Mouse (Mus musculus) hindbrain, embryonic 14.5 days (tissue): Measurements from ENCODE around the gene Ccdc102a. TPM values are rescaled to one million over a fixed set of nuclear protein-coding genes. Genes with fewer than 3 reads are reported as not detected.

Experiments used
- ATAC-seq: fragments of 200-750 bp; cut with Nextera tagmentation; 2 replicates; pipeline ENCODE4 v1.8.0; 2017; ENCODE audit warnings: moderate number of reproducible peaks, mild to moderate bottlenecking, moderate TSS enrichment, moderate library complexity; ENCODE audit not compliant: low FRiP score
- DNase-seq: peaks from one replicate; pipeline ENCODE4 v3.0.0-alpha.2; 2015; ENCODE audit warnings: low spot score
- H3K27ac ChIP-seq: fragments of 300-500 bp; sonication (generic); 2 replicates; pipeline ENCODE4 v1.5.1; 2014; ENCODE audit warnings: mild to moderate bottlenecking, moderate library complexity
- H3K27me3 ChIP-seq: fragments of 300-500 bp; sonication (generic); 2 replicates; pipeline ENCODE4 v1.6.1; 2014; ENCODE audit warnings: mild to moderate bottlenecking, low read length, mixed read lengths; ENCODE audit not compliant: control insufficient read depth, insufficient read depth
- H3K36me3 ChIP-seq: fragments of 300-500 bp; sonication (generic); replicated peaks from 2 replicates; pipeline ENCODE4 v1.6.1; 2014; ENCODE audit not compliant: control insufficient read depth, insufficient read depth
- H3K4me1 ChIP-seq: fragments of 300-500 bp; sonication (generic); replicated peaks from 2 replicates; pipeline ENCODE4 v1.6.1; 2014; ENCODE audit warnings: antibody characterized with exemption, low read length, mixed read lengths; ENCODE audit not compliant: control insufficient read depth, insufficient read depth
- H3K4me2 ChIP-seq: fragments of 300-500 bp; sonication (generic); replicated peaks from 2 replicates; pipeline ENCODE4 v1.6.1; 2014; ENCODE audit warnings: mild to moderate bottlenecking, moderate library complexity
- H3K4me3 ChIP-seq: fragments of 300-500 bp; sonication (generic); replicated peaks from 2 replicates; pipeline ENCODE4 v1.5.1; 2014; ENCODE audit warnings: mild to moderate bottlenecking, low read length
- H3K9ac ChIP-seq: fragments of 300-500 bp; sonication (generic); 2 replicates; pipeline ENCODE4 v1.6.1; 2014
- H3K9me3 ChIP-seq: fragments of 300-500 bp; sonication (generic); 2 replicates; pipeline ENCODE4 v1.6.1; 2016; ENCODE audit warnings: low read length; ENCODE audit not compliant: control insufficient read depth
- WGBS: fragments of 180-500 bp; shearing (Covaris S2); extraction: QIAGEN DNeasy Blood & Tissue Kit; methylation state at CpG from one replicate; pipeline ENCODE4 v1.1.7; 2014; 5-methylcytosine and 5-hydroxymethylcytosine counted together
- polyA plus RNA-seq: library from polyadenylated mRNA; unstranded; fragments of >200 nt; fragmentation: Nextera tagmentation; extraction: Ambion mirVana; gene quantifications from 2 replicates; pipeline ENCODE4 v1.2.1, GENCODE M21; 2014

The Ccdc102a gene
- polyA plus RNA-seq = 7.1 and 9.0 TPM in 2 replicates

- Histone ChIP-seq H3K4me1 (peaks cover 16% of the 10 kb centered on the region), H3K27ac (no peak within 1 kb of the TSS), H3K4me3 (peak within 1 kb of the TSS; percentile 51), H3K27me3 (peaks cover 40% of the 10 kb centered on the region), H3K9me3 (no peaks in the 10 kb centered on the region), H3K36me3 (no peaks in the 10 kb centered on the region), H3K9ac (peak within 1 kb of the TSS; percentile 59), H3K4me2 (peak within 1 kb of the TSS; percentile 75)
- DNase-seq = no peak
- ATAC-seq = peak; percentile 23; the same call in 1 of the 2 replicates
- 4% methylated on average over 39 of the region's 51 CpGs for WGBS
Measured at GRCm38 (mm10) chr8:94917851-94918495, at the start of gene Ccdc102a. Ccdc102a (minus strand) TSS chr8:94918098.

- Histone ChIP-seq H3K4me3 (no peak overlapping the region), H3K4me2 (no peak overlapping the region), H3K9me3 (no peaks in the 10 kb centered on the region), H3K9ac (no peak overlapping the region), H3K27me3 (no peaks in the 10 kb centered on the region), H3K27ac (no peak overlapping the region), H3K4me1 (no peaks in the 10 kb centered on the region), H3K36me3 (no peaks in the 10 kb centered on the region)
- no peak for DNase-seq
- WGBS = 78% methylated on average over 3 of the region's 3 CpGs
- no peak for ATAC-seq
Measured at GRCm38 (mm10) chr8:94967554-94967953, 49.7 kb upstream of the Ccdc102a start.

GRCm38 (mm10) chr8:94967071-94967470 is 49.2 kb upstream of the Ccdc102a start:
- no peak overlapping the region for H3K4me2 ChIP-seq
- H3K4me3 ChIP-seq = no peak overlapping the region
- ATAC-seq = no peak
- DNase-seq = no peak
- H3K27ac ChIP-seq = no peak overlapping the region
- 87% methylated on average over 4 of the region's 4 CpGs for WGBS
- H3K9ac ChIP-seq = no peak overlapping the region
- H3K4me1 ChIP-seq = no peaks in the 10 kb centered on the region
- no peaks in the 10 kb centered on the region for H3K27me3 ChIP-seq
- H3K36me3 ChIP-seq = no peaks in the 10 kb centered on the region
- no peaks in the 10 kb centered on the region for H3K9me3 ChIP-seq

GRCm38 (mm10) chr8:94966578-94966977 is 48.7 kb upstream of the Ccdc102a start:
- 21% methylated on average over 7 of the region's 7 CpGs for WGBS
- Histone ChIP-seq H3K9ac (no peak overlapping the region), H3K4me1 (no peaks in the 10 kb centered on the region), H3K4me3 (no peak overlapping the region), H3K27ac (no peak overlapping the region), H3K27me3 (no peaks in the 10 kb centered on the region), H3K36me3 (no peaks in the 10 kb centered on the region), H3K4me2 (no peak overlapping the region), H3K9me3 (no peaks in the 10 kb centered on the region)
- DNase-seq = peak; percentile 80
- ATAC-seq = no peak

- H3K4me2 ChIP-seq = no peak overlapping the region
- no peaks in the 10 kb centered on the region for H3K36me3 ChIP-seq
- H3K4me1 ChIP-seq = no peaks in the 10 kb centered on the region
- H3K27ac ChIP-seq = no peak overlapping the region
- no peaks in the 10 kb centered on the region for H3K9me3 ChIP-seq
- 41% methylated on average over 10 of the region's 10 CpGs for WGBS
- no peak overlapping the region for H3K9ac ChIP-seq
- H3K4me3 ChIP-seq = no peak overlapping the region
- no peak for ATAC-seq
- no peak for DNase-seq
- no peaks in the 10 kb centered on the region for H3K27me3 ChIP-seq
Measured at GRCm38 (mm10) chr8:94964828-94965227, 46.9 kb upstream of the Ccdc102a start.

- H3K9me3 ChIP-seq = no peaks in the 10 kb centered on the region
- no peak overlapping the region for H3K27ac ChIP-seq
- DNase-seq (no peak), ATAC-seq (no peak)
- no peak overlapping the region for H3K4me3 ChIP-seq
- no peaks in the 10 kb centered on the region for H3K27me3 ChIP-seq
- H3K4me1 ChIP-seq = no peaks in the 10 kb centered on the region
- no peaks in the 10 kb centered on the region for H3K36me3 ChIP-seq
- no peak overlapping the region for H3K9ac ChIP-seq
- 81% methylated on average over 1 of the region's 1 CpGs for WGBS
- H3K4me2 ChIP-seq = no peak overlapping the region
Measured at GRCm38 (mm10) chr8:94962201-94962600, 44.3 kb upstream of the Ccdc102a start.

- no peak overlapping the region for H3K4me2 ChIP-seq
- no peak overlapping the region for H3K9ac ChIP-seq
- H3K4me3 ChIP-seq = no peak overlapping the region
- no peaks in the 10 kb centered on the region for H3K9me3 ChIP-seq
- no peak for DNase-seq
- 96% methylated on average over 1 of the region's 1 CpGs for WGBS
- H3K27me3 ChIP-seq = no peaks in the 10 kb centered on the region
- H3K4me1 ChIP-seq = no peaks in the 10 kb centered on the region
- H3K36me3 ChIP-seq = no peaks in the 10 kb centered on the region
- ATAC-seq = no peak
- no peak overlapping the region for H3K27ac ChIP-seq
Measured at GRCm38 (mm10) chr8:94956078-94956574, 38.2 kb upstream of the Ccdc102a start.

- ATAC-seq = no peak
- Histone ChIP-seq H3K27ac (no peak overlapping the region), H3K27me3 (no peaks in the 10 kb centered on the region), H3K4me1 (no peaks in the 10 kb centered on the region), H3K9ac (no peak overlapping the region), H3K9me3 (no peaks in the 10 kb centered on the region), H3K36me3 (no peaks in the 10 kb centered on the region), H3K4me3 (no peak overlapping the region), H3K4me2 (no peak overlapping the region)
- 40% methylated on average over 9 of the region's 9 CpGs for WGBS
- DNase-seq = peak; percentile 57
Measured at GRCm38 (mm10) chr8:94954921-94955758, 37.2 kb upstream of the Ccdc102a start.

GRCm38 (mm10) chr8:94954368-94954737 is 36.5 kb upstream of the Ccdc102a start:
- Histone ChIP-seq H3K27me3 (no peaks in the 10 kb centered on the region), H3K27ac (no peak overlapping the region), H3K9ac (no peak overlapping the region; the same call in 1 of the 2 replicates), H3K36me3 (no peaks in the 10 kb centered on the region), H3K4me1 (no peaks in the 10 kb centered on the region), H3K4me3 (no peak overlapping the region), H3K4me2 (no peak overlapping the region), H3K9me3 (no peaks in the 10 kb centered on the region)
- ATAC-seq (peak; percentile 64; the same call in 1 of the 2 replicates), DNase-seq (peak; percentile 33)
- 71% methylated on average over 7 of the region's 7 CpGs for WGBS
